ENCODE assay signal across 9 mouse cellular contexts in the genomic region with DNA sequence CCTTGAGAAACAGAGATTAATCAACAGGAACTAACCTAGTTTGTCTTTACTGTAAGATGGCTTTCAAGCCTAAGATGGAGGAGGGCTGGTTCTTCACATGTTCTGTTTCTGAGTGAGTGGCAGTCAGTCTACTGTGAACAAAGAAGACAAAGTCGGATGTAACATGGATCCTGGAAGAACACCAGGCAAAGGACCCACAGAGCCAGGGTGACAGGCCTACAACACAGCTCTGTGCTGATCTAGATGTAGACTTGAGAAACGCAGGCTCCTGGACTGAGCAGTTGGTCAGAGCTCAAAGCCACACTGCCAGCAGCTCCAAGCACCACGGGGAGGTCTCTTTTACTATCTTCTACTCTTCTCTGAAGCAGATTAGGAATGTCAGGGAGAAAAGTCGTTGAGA.
"Had no signal": no experiment of that assay in that cellular context is flagged by ENCODE, and none has a peak within 500 bp of the region (broad histone marks: within the 10 kb centered on the region; RNA-seq: fewer than 3 reads in every experiment).

No protein-coding gene starts in this region.

- H3K4me2 ChIP-seq: lung, embryonic 15.5 days; midbrain, embryonic 13.5 days; midbrain, embryonic 15.5 days; neural tube, embryonic 12.5 days; stomach, embryonic 15.5 days had no signal

- H3K9ac ChIP-seq: liver, postnatal 0 days; lung, embryonic 15.5 days; midbrain, embryonic 13.5 days; midbrain, embryonic 15.5 days; neural tube, embryonic 12.5 days; stomach, embryonic 15.5 days had no signal

- H3K27ac ChIP-seq: lung, embryonic 15.5 days; macrophage; midbrain, embryonic 13.5 days; midbrain, embryonic 15.5 days; neural tube, embryonic 12.5 days; stomach, embryonic 15.5 days; stomach, postnatal 0 days had no signal

- H3K27me3 ChIP-seq: lung, embryonic 15.5 days; megakaryocyte, embryonic 14.5 days; midbrain, embryonic 13.5 days; neural tube, embryonic 12.5 days; stomach, embryonic 15.5 days had no signal

- H3K9me3 ChIP-seq: lung, embryonic 15.5 days; megakaryocyte, embryonic 14.5 days; midbrain, embryonic 13.5 days; midbrain, embryonic 15.5 days; neural tube, embryonic 12.5 days; stomach, embryonic 15.5 days had no signal

- H3K36me3 ChIP-seq: lung, embryonic 15.5 days; midbrain, embryonic 13.5 days; midbrain, embryonic 15.5 days; neural tube, embryonic 12.5 days; stomach, embryonic 15.5 days had no signal

- H3K4me1 ChIP-seq: midbrain, embryonic 15.5 days had no signal

- H3K4me3 ChIP-seq: lung, embryonic 15.5 days; midbrain, embryonic 13.5 days; midbrain, embryonic 15.5 days; neural tube, embryonic 12.5 days; stomach, embryonic 15.5 days had no signal
